Mouse (Mus musculus): ENCODE results near the gene Trpv5.

DNA sequence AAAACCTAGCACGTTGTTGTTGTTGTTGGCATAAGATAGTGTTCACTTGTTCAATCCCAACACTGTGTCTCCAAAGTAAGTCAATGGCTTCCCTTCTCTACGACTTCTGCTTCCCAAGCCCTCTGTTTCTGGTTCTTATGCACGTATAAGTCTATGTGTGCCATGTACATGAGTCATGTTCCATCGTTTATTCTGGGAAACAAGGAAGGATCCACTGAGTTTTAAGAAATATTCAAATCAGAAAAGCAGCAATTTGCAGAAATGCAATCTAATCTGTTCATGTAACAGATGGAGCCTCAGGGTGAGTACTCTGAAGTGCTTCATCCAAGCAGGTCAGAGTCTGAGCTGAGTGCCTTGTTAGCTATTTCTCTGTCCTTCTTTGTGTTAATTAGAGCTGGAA is 49.0 kb downstream of the Trpv5 start:
- TF ChIP-seq CTCF (IDR thresholded peaks at IDR 0.05; ENCODE audit: low read depth) (no peak), EP300 (IDR thresholded peaks at IDR 0.05; ENCODE audit: low read depth) (no peak)

Data from heart, postnatal 0 days (tissue).